Mouse (Mus musculus): Measurements from ENCODE around the gene Birc2.
"Not testable (repeated sequence)": the region's sequence is repeated elsewhere in the genome, so short reads cannot be mapped to it uniquely, and the experiment has no call there.

Gene Birc2

DNA sequence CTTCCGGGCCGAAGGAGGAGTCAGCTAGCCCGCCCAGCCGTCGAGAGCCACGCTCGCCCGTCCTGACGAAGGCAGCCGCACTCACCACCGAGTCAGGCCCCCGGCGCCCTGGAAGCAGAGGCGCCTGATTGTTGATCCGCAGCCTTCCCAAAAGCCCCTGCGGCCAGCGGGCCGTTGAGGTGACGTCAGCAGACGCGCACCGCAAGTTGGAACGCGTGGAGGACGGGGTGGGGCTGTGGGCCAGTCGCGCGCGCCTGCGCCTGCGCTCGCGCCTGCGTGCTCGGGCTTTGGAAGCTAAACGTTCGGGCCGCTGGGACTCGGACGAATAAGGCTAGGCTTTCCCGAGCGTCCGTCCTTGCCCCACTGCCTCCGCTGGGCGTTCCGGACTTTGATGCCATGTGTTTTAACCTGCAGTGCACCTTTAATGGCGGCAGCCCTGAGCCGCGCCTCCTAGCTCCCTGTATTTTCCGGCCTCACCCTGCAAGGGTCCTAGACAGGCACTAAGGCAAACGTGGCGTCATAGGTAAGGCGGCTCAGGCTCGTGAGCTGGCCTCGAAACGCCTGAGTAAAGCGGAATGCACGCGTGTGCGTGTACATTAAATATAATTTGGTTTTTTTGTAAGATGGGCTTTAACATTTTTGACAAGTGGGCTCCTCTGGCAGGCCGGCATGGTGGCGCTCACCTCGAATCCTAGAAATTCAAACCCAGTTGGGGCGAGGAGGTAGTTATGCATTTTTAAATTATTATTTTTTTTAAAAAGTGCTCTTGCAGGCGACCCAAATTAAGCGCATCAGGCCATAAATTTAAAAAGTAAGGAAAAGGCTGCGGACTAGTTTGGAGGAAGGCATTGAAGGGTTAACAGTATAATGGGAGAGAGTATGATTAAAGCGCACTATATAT, at the start of gene Birc2:
Gene Birc2 (minus strand): TSS at position 160 of the 901 bp plus-strand sequence.
- peak; percentile 97 for DNase-seq (ENCODE audit: low spot score)

DNA sequence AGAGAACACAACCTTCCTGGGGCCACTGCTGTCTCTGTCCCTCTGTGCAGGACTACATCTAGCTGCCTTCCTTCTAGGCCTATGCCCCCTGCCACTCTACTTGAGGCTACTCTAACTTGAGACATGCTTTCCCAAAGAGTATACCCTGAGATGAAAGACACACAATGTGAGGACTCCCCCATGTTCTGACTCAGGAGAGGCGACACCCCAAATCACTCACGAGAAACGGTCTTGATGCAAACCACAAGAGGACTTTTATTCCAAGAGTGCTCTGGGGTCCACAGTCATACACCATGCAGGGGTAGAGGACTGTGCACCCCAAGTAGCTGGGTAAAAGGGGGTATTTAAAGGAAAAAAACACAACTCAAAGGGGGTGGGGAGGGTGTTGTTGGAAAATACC, 47.5 kb upstream of the Birc2 start:
- DNase-seq (ENCODE audit: low spot score) = no peak

DNA sequence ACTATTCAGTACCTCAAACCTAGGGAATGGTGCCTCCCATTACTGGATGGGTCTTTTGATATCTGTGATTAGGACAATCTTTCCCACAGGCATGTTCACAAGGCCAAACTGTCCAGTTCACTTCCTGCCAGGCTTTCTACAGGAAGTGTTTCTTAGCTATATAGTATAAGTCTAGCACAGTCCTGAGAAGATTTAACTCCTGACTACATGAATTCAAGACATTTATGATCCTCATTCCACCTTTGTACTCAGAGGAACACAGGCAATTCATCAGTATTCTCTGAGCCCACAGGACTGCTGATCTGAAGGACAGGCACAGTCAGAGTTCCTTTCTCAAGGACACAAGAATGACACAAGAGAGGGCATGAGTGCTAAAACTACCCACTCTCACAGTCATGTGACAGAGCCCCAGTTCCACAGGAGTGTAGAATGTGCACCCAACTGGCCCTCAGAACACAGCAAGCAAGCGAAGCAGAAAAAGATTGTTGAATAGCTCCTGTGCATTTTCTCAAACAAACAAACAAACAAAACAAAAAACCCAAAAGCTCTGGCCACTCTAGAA, 45.5 kb upstream of the Birc2 start:
- no peak for DNase-seq (ENCODE audit: low spot score)

DNA sequence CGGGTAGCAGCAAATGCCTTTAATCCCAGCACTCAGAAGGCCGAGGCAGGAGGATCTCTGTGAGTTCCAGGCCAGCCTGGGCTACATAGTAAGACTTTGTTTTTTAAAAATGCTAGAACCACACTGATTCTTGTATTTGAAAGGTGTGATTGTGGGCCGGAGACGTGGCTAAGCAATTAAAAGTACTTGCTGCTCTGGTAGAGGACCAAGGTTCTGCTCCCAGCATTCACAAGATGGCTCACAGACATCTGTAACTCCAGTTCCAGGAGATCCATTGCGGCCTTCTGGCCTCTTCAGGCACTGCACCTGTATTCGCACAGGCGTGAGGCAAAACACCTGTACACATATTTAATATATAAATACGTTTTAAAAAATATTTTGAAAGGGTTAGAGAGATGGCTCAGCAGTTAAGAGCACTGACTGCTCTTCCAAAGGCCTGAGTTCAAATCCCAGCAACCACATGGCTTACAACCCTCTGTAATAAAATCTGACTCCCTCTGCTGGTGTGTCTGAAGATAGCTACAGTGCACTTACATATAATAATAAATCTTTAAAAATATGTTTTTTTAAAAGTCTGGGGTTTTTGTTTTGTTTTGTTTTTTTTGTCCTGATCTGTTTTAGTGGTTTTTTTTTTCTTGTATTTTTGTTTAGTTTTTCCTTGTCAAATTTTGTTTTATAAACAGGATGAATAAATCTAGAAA, 36.8 kb upstream of the Birc2 start:
- peak; percentile 12 for DNase-seq (ENCODE audit: low spot score)

DNA sequence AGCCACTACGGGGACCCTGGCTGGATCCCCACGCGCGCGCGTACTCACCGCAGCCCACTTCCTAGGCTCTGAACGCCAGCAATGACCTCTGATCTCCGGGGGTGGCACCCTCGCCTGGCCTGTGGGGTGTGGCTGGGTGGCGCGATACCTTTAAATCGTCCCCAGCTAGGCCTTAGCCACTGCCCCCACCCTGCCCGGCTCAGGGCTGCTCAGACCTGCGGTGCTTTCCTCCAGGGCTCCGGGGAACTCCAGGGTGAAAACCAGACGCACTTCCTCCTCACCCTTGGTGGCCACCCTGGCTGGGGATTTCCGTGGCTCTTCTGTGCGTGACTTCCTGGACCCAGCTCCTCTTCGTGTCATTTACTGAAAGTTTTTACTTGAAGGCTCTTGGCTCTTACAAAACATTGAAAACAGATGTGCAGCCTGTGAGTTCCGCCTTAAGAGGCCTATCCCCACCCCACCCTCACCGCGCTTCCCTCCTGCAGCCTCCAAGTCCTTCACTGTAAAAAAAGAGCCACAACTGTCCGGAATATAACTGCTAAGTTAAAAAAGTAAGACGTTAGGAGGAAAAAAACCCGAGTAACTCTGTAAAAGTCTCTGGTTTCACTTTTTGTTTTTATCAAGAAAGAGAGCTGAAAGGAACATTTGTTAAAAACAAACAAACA, 36.0 kb upstream of the Birc2 start, which contains the start of gene Birc3:
Gene Birc3 (minus strand): TSS at position 412 of the 665 bp plus-strand sequence.
- peak; percentile 72 for DNase-seq (ENCODE audit: low spot score)

DNA sequence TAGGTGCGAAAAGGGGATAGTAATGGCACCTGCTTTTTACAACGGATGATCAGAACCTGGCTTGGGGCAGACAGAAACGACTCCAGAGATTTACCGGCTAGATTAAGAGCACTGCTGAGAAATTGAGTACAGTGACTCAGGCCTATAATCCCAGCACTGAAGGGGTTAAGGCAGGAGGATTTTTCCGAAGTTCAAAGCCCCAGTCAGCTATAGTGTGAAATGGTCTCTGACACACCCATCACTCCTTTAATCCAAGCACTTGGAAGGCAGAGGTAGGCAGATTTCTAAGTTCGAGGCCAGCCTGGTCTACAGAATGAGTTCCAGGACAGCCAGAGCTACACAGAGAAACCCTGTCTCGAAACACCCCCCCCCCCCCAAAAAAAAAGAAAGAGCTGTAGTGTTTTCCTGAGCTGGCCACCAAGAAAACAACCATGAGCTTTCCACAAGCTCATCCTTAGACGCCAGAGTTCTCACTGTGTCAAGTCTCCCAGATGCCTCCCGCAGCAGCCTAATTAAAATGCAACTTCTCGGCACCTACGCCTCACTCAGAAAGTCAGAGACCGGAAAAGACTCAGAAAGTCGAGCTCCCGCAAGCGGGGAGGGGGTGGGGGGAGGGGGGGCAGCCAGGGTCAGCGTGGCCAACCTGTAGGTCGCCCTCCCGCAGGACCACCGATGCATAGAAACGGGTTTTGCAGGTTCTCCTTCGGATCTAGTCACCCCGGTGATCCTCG, 35.3 kb upstream of the Birc2 start:
- DNase-seq (ENCODE audit: low spot score) = peak; percentile 55

DNA sequence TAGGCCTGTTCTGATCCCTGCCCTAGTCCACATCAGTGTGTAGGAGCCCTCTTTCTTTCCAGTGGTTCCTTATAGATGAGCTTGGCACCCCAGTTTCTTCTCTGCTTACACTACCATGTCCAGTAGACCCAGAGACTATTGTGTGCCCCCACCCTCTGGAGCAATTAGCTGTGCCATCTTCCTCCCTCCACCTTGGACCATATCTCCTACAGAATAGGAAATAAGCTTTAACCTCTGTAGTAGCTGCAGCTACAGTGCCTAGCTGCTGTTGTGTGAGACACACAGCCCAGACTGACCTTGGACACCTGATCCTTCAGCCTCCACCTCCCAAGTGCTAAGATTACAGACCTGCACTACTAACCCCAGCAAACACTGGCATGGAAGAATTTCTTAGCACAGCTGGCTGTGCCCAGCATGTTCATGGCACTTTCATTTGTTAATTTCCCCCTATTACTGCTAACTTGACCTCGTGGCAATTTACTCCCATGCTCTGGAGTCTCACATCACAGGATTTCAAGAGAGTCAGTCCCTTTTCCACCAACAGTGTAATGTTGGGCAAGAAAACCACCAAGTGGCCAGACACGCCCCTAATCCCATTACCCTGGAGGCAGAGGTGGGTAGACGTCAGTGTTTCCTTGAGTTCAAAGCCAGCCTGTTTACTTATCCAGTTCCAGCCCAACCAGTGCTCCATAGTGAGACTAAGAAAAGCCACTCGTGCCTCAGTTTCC, 34.6 kb upstream of the Birc2 start:
- DNase-seq (ENCODE audit: low spot score) = peak; percentile 13

DNA sequence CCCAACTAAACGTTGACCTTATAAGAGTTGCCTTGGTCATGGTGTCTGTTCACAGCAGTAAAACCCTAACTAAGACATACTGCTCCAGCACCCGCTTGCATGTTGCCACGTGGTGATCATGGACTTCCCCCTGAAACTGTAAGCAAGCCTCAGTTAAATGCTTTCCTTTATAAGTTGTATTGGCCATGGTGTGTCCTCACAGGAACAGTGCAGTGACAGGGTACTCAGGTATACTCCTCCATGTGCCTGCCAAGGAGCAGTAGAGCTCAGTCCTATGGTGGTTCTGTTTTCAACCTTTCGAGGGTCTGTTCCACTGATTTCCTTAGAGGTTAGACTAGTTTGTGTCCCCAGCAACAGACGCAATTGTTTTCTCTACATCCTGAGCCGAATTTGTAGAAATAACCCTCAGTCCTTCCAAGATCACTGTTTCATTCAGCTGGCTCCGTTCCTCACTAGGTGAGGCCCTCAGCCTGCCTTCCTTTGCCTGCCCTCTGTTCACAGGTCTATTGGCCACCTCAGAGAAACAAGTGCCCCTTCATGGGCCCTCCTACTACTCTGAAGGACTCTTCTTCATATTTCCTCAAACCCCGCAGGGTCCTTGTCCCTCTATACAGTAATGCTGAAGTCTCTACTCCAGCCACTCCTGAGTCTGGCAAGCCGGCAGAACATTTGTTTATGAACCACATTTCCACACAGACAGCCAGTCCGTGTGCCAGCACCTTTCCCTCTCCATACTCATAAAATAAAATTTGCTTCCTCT, 33.9 kb upstream of the Birc2 start:
- DNase-seq (ENCODE audit: low spot score) = no peak

DNA sequence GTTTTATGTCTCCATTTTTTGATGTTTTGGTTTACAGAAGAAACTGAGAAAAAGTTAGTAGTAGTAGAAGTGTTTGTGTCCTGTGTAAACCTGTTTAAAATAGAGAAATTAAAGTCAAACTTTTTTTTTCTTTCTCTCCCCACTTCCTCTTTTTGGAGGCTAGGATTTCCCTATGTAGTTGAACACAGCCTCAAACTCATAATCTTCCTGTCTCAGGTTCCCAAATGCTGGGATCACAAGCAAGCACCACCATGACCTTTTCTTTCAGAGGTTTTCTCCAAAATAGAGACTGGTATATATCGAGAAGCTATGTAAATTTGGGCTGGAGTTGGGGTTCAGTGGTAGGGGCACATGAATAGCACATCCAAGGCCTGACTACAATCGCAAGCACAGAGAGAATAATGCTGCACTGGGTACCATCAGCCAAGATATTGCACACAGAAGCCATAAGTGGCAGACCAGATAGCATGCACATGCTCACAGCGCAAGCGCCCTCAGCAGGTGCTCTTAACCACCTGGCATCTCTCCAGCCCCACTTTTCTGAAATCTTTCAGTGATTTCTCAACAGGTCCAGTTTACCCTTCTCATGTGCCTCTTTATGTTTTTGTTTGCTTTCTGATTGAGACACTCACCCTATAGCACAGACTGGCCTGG, 32.1 kb upstream of the Birc2 start:
- DNase-seq (ENCODE audit: low spot score) = no peak

DNA sequence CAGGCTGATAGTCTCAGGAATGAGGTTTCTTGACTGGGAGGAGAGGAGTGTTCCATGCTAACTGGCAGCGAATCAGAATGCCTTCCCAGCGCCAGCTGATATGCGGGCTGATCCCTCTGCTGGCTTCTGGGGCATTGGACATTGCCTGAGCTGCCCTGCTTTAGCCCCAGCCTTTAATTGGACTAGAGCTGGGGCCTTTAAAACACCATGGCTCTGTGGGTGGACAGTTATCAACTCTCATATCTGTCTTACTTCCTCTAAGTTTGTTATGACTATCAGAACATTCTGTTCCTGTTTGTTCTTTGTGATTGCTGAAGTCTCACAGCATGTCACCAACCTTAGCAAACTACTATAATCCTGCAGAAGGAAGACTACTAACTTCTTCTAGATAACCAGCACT, 31.1 kb upstream of the Birc2 start:
- DNase-seq (ENCODE audit: low spot score) = no peak

DNA sequence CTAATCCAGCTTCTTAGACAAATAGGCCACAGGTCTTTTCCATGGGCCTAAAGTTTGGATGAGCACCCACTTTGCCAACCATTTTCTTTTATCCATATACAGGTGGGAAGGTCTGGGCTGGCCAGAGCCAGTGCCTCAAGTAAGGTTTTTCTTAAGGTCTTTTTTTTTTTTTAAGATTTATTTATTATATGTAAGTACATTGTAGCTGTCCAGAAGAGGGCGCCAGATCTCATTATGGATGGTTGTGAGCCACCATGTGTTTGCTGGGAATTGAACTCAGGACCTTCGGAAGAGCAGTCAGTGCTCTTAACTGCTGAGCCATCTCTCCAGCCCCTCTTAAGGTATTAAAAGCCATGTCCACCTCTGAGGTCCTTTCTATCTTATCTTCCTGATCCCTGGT, 30.1 kb upstream of the Birc2 start:
- not testable (repeated sequence) for DNase-seq (ENCODE audit: low spot score)

DNA sequence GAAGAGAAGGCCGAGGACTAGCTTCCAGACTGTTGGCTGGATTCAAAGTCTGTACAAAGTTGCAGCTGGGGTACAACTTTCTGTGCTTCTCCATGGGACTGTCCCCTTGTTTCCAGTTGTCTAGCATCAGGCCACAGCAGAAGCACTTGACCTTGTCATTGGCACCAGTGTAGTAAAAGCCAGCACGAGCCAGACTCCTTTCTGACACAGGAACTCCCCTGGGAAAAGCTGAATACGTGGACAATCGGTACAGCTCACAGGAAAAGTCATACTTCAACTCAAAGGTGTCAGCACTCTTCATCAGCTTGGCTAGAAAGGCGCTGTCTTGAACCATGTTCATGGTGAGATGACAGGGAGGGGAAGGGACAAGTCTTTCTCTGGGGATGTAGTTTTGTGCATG, 24.1 kb upstream of the Birc2 start:
- no peak for DNase-seq (ENCODE audit: low spot score)

DNA sequence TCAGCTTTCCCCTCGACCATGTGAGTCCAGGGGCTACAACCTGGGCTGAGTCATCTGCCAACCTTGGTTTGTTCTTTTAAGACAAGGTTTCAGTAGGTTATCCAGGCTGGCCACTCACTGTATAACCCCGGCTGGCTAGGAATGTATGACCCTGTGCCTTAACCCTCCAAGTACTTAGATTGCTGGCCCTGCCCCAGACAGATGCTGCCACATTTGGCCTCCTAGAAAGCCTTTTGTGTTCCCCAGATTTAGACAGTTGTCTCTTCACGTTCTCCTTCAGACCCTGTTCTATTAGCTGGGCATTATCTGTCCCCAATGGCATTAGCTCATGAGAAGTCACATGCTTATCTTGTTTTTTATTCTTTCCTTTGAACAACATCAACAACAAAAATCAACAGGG, 19.0 kb upstream of the Birc2 start:
- DNase-seq (ENCODE audit: low spot score) = no peak

DNA sequence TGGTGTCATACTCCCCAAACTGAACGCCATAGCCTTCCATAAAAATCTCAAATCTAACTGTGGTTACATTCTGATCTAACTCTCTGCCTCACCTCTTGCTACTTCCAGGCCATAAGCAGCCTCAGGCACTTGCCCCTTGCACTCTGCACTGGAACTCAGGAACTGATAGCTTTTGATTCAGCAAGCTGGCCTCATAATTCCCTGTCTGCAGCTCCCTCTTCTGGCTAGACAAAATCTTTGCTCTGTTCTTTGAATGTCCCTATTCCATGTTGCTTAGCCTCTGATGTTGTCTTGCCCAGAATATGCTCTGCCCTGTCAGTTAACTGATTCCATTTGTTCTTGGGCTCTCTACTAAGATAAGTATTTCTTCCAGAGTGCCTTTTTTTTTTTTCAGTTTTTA, 18.5 kb upstream of the Birc2 start:
- peak; percentile 76 for DNase-seq (ENCODE audit: low spot score)

DNA sequence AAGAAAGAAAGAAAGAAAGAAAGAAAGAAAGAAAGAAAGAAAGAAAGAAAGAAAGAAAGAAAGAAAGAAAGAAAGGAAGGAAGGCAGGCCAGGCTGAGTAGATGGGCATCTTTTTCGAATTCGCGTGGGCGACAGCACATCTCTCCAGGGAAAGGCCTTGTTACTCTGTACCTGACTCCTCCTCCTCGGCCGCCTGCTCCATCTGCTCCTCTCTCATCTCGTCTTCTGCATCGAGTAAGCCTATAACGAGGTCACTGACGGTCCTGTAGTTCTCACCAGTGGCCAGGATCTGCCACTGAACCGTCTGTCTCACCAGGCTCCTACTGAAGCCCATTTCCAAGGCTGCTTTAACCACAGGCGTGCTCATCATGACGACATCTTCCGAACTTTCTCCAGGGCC, 17.3 kb upstream of the Birc2 start:
- not testable (repeated sequence) for DNase-seq (ENCODE audit: low spot score)

DNA sequence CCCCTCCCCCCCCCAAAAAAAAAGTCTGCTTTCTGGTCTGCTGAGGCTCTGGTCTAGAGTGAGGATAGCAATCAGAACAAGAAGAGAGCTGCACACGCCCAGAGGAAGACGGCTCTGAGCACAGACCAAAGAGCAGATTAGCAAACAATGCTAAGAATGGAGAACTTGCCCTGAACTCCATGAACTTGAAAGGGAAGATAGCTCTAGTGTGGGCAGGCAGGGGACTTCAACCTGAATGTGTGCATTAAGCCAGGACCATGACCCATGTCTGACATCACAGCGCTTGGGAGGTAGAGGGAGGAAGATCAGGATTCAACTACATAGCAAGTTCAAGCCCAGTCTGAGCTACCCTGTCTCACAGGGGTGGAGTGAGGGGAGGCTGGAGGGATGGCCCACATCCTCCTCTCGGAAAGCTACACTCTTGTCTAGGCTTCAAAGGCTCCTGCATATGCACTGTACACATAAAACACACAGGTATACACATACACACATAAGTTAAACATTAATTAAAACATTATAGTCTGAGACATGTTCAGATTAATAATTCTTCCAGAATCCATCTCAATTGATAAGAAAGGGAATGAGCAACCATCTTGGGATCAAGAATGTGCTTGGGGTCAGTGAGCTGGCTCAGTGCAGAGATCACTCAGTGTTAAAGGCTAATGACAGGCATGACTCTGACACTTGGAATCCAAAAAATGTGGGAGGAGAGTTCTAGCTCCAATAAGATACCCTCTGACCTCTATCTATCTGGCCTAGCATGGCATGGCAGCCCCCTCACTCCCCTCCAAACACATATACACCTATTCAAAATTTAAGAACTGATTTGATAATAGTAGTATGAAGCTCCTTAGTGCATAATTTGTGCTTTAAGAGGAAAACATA, 15.7 kb upstream of the Birc2 start:
- peak; percentile 22 for DNase-seq (ENCODE audit: low spot score)

DNA sequence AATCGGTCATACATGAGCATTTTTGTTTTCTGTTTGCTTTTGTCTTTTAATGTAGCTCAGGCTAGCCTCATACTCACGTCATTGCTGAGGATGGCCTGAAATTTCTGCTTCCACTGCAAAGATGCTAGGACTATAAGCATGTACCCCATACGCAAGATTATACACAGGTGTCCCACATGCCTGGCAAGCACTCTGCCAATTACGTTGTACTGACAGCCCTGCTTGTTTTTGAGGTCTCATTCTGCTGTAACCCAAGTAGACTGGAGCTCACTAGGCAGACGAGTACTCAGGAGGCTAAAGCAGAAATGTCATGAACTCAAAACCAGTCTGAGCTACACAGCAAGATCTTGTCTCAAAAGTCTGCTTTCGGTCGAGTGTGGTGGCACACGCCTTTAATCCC, 15.0 kb upstream of the Birc2 start:
- no peak for DNase-seq (ENCODE audit: low spot score)

DNA sequence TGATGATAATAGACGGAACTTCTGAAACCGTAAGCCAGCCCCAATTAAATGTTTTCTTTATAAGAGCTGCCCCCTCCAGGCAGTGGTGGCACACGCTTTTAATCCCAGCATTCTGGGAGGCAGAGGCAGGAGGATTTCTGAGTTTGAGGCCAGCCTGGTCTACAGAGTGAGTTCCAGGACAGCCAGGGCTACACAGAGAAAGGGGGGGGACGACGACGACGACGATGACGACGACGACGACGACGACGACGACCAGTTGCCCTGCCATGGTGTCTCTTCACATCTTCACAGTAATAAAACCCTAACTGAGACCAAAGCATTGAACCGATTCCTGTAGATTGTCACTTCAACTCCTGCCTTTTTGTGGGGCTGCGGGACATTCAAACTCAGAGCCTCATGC, 11.3 kb upstream of the Birc2 start:
- DNase-seq (ENCODE audit: low spot score) = no peak

Measured in embryo, embryonic 10.5 days (tissue).